Mouse (Mus musculus) neutrophil, adult 59 days (primary cell): Measurements from ENCODE around the gene Gm8232. TPM values are rescaled to one million over a fixed set of nuclear protein-coding genes. Genes with fewer than 3 reads are reported as not detected.

Source experiments
- total RNA-seq, 2 experiments: library from RNA; stranded (reverse); gene quantifications; 1 replicate in 1 of 2; 2 replicates in 1 of 2; pipeline ENCODE4 v1.2.4; 2023

Gene Gm8232
- total RNA-seq: not detected

GRCm38 (mm10) chr14:44433335-44433734 is at the start of gene Gm8232:
Gm8232 (plus strand) TSS chr14:44433635.

GRCm38 (mm10) chr14:44410588-44410987 is 22.8 kb upstream of the Gm8232 start, which contains the start of gene Gm3371:
Gm3371 (minus strand) TSS chr14:44410688.

Other genes starting within 250 kb of the Gm8232 start
- gene Gm8212, start 236.0 kb upstream of the Gm8232 start, total RNA-seq: not detected
- not detected for gene 4930503E14Rik, start 220.4 kb upstream of the Gm8232 start, total RNA-seq
- not detected for gene Gm8220, start 148.1 kb upstream of the Gm8232 start, total RNA-seq
- not detected for gene Gm5930, start 95.1 kb upstream of the Gm8232 start, total RNA-seq
- not detected for gene Gm8229, start 68.3 kb upstream of the Gm8232 start, total RNA-seq
- gene Gm3371, start 22.9 kb upstream of the Gm8232 start, total RNA-seq: not detected
- gene BC061237, start 58.8 kb downstream of the Gm8232 start, total RNA-seq: not detected
- not detected for gene Gm17093, start 84.6 kb downstream of the Gm8232 start, total RNA-seq
- not detected for gene Gm8247, start 149.5 kb downstream of the Gm8232 start, total RNA-seq
- gene Gm5624, start 194.3 kb downstream of the Gm8232 start, total RNA-seq: not detected